Mouse (Mus musculus): ENCODE data around the gene Tspoap1.

DNA sequence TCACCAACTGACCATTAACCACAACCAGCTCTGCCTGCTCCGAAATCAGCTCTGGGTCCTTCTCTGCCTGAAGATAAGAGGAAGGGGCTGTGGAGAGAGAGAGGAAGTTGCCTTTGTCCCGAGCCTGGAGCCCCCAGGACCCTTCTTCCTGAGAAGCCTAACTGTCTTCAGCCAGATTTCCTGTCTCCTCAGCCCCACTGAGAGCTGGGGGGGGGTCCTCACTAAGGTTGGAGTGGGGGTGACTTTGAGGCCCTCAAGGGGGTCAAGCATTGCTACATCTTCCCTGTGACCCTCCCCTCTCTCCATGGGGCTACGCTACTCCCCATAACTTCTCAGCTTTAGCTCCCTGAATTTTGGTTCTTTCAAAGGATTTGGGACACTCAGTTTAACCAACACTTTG, 33.1 kb downstream of the Tspoap1 start, which contains the start of gene Mpo:
- TF ChIP-seq POLR2A (IDR thresholded peaks at IDR 0.05; ENCODE audit: control insufficient read depth, low read depth, low read length): no peak
- TF ChIP-seq CTCF (IDR thresholded peaks at IDR 0.05; ENCODE audit: control insufficient read depth, insufficient read depth, insufficient replicate concordance, low read depth, low read length): no peak
